Mouse (Mus musculus) cerebral cortex, adult 2 months (tissue): ENCODE data around the gene Uhrf1bp1l.

ENCODE experiments used
- WGBS: fragments of 180-500 bp; shearing (Covaris S2); methylation state at CpG from one replicate; pipeline ENCODE4 v1.1.7; 2018; 5-methylcytosine and 5-hydroxymethylcytosine counted together

The Uhrf1bp1l gene

GRCm38 (mm10) chr10:89744871-89745665, at the start of gene Uhrf1bp1l:
Gene Uhrf1bp1l (plus strand): TSS chr10:89744991.
- WGBS = under 1% methylated on average over 84 of the region's 85 CpGs

GRCm38 (mm10) chr10:89695194-89695911, 49.4 kb upstream of the Uhrf1bp1l start:
- 78% methylated on average over 20 of the region's 20 CpGs for WGBS

- WGBS = 71% methylated on average over 2 of the region's 2 CpGs
These were observed 48.5 kb upstream of the Uhrf1bp1l start for GRCm38 (mm10) chr10:89696270-89696669.

- WGBS = 97% methylated on average over 3 of the region's 3 CpGs
These were observed 46.8 kb upstream of the Uhrf1bp1l start for GRCm38 (mm10) chr10:89697956-89698355.

- WGBS = 57% methylated on average over 5 of the region's 5 CpGs
These were observed 41.7 kb upstream of the Uhrf1bp1l start for GRCm38 (mm10) chr10:89703042-89703441.

- 82% methylated on average over 3 of the region's 3 CpGs for WGBS
These were observed 37.4 kb upstream of the Uhrf1bp1l start for GRCm38 (mm10) chr10:89707397-89707796.

- WGBS = 47% methylated on average over 10 of the region's 10 CpGs
These were observed 36.1 kb upstream of the Uhrf1bp1l start for GRCm38 (mm10) chr10:89708720-89709119.

- WGBS = 60% methylated on average over 10 of the region's 10 CpGs
These were observed 29.9 kb upstream of the Uhrf1bp1l start for GRCm38 (mm10) chr10:89714910-89715309.

GRCm38 (mm10) chr10:89720796-89721195, 24.0 kb upstream of the Uhrf1bp1l start:
- 87% methylated on average over 3 of the region's 3 CpGs for WGBS

GRCm38 (mm10) chr10:89722247-89723195, 22.3 kb upstream of the Uhrf1bp1l start:
- 92% methylated on average over 14 of the region's 14 CpGs for WGBS

- 85% methylated on average over 6 of the region's 6 CpGs for WGBS
These were observed 14.4 kb upstream of the Uhrf1bp1l start for GRCm38 (mm10) chr10:89730386-89730785.

- 7% methylated on average over 5 of the region's 5 CpGs for WGBS
These were observed 13.4 kb upstream of the Uhrf1bp1l start for GRCm38 (mm10) chr10:89731341-89731740.

GRCm38 (mm10) chr10:89732001-89732794, 12.6 kb upstream of the Uhrf1bp1l start, which contains the start of gene Actr6:
Gene Actr6 (minus strand): TSS chr10:89732295.
- WGBS = under 1% methylated on average over 49 of the region's 49 CpGs

GRCm38 (mm10) chr10:89737092-89737491, 7.7 kb upstream of the Uhrf1bp1l start:
- WGBS = 47% methylated on average over 5 of the region's 5 CpGs

GRCm38 (mm10) chr10:89737887-89738286, 6.9 kb upstream of the Uhrf1bp1l start:
- 95% methylated on average over 3 of the region's 3 CpGs for WGBS

- 91% methylated on average over 9 of the region's 9 CpGs for WGBS
These were observed 6.4 kb upstream of the Uhrf1bp1l start for GRCm38 (mm10) chr10:89738395-89738794.

- 42% methylated on average over 7 of the region's 7 CpGs for WGBS
These were observed 5.1 kb upstream of the Uhrf1bp1l start for GRCm38 (mm10) chr10:89739703-89740102.

- 82% methylated on average over 6 of the region's 6 CpGs for WGBS
These were observed 3.8 kb upstream of the Uhrf1bp1l start for GRCm38 (mm10) chr10:89740995-89741394.

- WGBS = 98% methylated on average over 4 of the region's 4 CpGs
These were observed 1.5 kb upstream of the Uhrf1bp1l start for GRCm38 (mm10) chr10:89743266-89743665.

- WGBS = 13% methylated on average over 3 of the region's 3 CpGs
These were observed 450 bp upstream of the Uhrf1bp1l start for GRCm38 (mm10) chr10:89744341-89744740.

GRCm38 (mm10) chr10:89745666-89746020, 852 bp downstream of the Uhrf1bp1l start:
- under 1% methylated on average over 14 of the region's 14 CpGs for WGBS
